ENCODE assay signal across 10 mouse cellular contexts in the genomic region with DNA sequence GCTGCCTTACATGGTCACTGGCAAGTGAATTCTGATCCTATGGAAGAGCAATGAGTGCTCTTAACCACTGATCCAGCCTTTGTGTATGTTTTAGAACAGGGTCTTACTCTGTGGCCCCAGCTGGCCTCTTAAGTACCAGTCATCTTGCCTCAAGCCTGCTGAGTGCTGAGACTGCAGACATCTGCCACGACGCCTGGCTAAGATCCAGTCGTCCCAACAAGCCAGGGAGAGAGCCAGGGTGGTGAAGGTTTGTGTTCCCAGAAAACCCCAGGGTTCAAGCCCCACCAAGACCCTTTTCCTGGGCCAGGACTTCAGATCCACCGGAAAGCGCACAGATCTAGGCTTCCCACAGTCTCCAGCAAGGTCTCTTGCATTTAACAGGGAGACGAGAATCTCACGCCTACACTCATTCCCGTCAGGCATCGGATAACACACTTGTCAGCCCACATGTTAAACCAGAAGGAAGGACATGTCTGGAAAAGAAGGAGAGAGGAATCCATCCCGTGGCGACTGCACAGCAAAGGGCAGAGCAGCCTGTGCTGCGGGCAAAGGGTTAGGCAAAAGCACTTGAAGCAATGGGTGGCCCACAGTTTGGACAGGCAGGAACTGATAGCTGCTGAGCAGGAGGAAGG. TPM values are rescaled to one million over a fixed set of nuclear protein-coding genes. Genes with fewer than 3 reads are reported as not detected.
DNase-seq lines count a peak whose midpoint lies in the region; ATAC-seq lines count a peak whose summit lies in the region.
"Had no signal": no experiment of that assay in that cellular context is flagged by ENCODE, and none has a peak within 500 bp of the region (broad histone marks: within the 10 kb centered on the region; RNA-seq: fewer than 3 reads in every experiment).

No protein-coding gene starts in this region.

- 30% methylated on average over 12 of the region's 12 CpGs for WGBS in heart, embryonic 16.5 days
- 52% methylated on average over 12 of the region's 12 CpGs for WGBS in hindbrain, embryonic 13.5 days

- DNase-seq in heart, postnatal 36 days: no peak
- peak; percentile 49 for DNase-seq in right cerebral cortex, adult 18-20 months
- no peak for DNase-seq in right cerebral cortex, postnatal 36 days (ENCODE audit: low spot score in 2 of 2)
- DNase-seq in urinary bladder, adult 18-20 months (ENCODE audit: low spot score in 2 of 2): no peak
- DNase-seq in adrenal gland, postnatal 25 days: no peak
- DNase-seq in adrenal gland, adult 18-20 months (ENCODE audit: low spot score in 2 of 2): no peak
- DNase-seq: liver, embryonic 13.5 days; right cerebral cortex, postnatal 14 days had no signal

- intact Hi-C loops in heart, postnatal 36 days (cut with DNase I): loop anchor here (2.0 kb wide), 1 partner anchor 20 kb away; the partner anchor contains the start of gene Mrc2

- no peak for ATAC-seq in heart, embryonic 16.5 days (replicated peaks; ENCODE audit: extremely low read depth, insufficient read depth, low FRiP score)
- ATAC-seq in hindbrain, embryonic 13.5 days (ENCODE audit: low FRiP score): no peak

- no peak overlapping the region for H3K4me2 ChIP-seq in heart, embryonic 16.5 days (ENCODE audit: low read depth, low read length)
- no peak overlapping the region for H3K4me2 ChIP-seq in hindbrain, embryonic 13.5 days

- peak overlapping the region; percentile 66 for H3K27ac ChIP-seq in heart, embryonic 16.5 days (ENCODE audit: low read length)
- H3K27ac ChIP-seq in hindbrain, embryonic 13.5 days: 0 out of 2 replicates have a peak overlapping the region, but pooled peaks have one; percentile 52
- H3K27ac ChIP-seq: liver, embryonic 13.5 days had no signal

- H3K4me1 ChIP-seq in heart, embryonic 16.5 days (ENCODE audit: control insufficient read depth, insufficient read depth, low read length): peaks cover 34% of the 10 kb centered on the region
- peaks cover 47% of the 10 kb centered on the region for H3K4me1 ChIP-seq in hindbrain, embryonic 13.5 days (replicated peaks)

- H3K9ac ChIP-seq in heart, embryonic 16.5 days (ENCODE audit: low read length): peak overlapping the region; percentile 33; the same call in 1 of the 2 replicates
- H3K9ac ChIP-seq in hindbrain, embryonic 13.5 days: no peak overlapping the region
- H3K9ac ChIP-seq: liver, embryonic 13.5 days had no signal

- no peak overlapping the region for H3K4me3 ChIP-seq in heart, embryonic 16.5 days (ENCODE audit: low read length)
- H3K4me3 ChIP-seq in hindbrain, embryonic 13.5 days: no peak overlapping the region
- H3K4me3 ChIP-seq: liver, embryonic 13.5 days had no signal

- H3K9me3 ChIP-seq in heart, embryonic 16.5 days (replicated peaks; ENCODE audit: control insufficient read depth, low read length): no peaks in the 10 kb centered on the region
- H3K9me3 ChIP-seq in hindbrain, embryonic 13.5 days: no peaks in the 10 kb centered on the region
- H3K9me3 ChIP-seq: liver, embryonic 13.5 days had no signal

- no peaks in the 10 kb centered on the region for H3K36me3 ChIP-seq in heart, embryonic 16.5 days (ENCODE audit: control insufficient read depth, insufficient read depth)
- no peaks in the 10 kb centered on the region for H3K36me3 ChIP-seq in hindbrain, embryonic 13.5 days
- H3K36me3 ChIP-seq: liver, embryonic 13.5 days had no signal

- no peaks in the 10 kb centered on the region for H3K27me3 ChIP-seq in heart, embryonic 16.5 days (ENCODE audit: control insufficient read depth, insufficient read depth, low read length)
- H3K27me3 ChIP-seq in hindbrain, embryonic 13.5 days: no peaks in the 10 kb centered on the region
- H3K27me3 ChIP-seq: liver, embryonic 13.5 days had no signal

RNA-seq across cellular contexts. Expression of gene Mrc2, which starts 20.0 kb away (rescaled TPM):
- polyA plus RNA-seq in heart, embryonic 16.5 days (2015; fragmentation: Nextera tagmentation; extraction: Ambion mirVana): 6.4 and 9.9 TPM in 2 replicates
- 10 to 100 TPM; 18.4 to 20.3 TPM for total RNA-seq in heart, postnatal 36 days (2021)
- 5.3 and 5.5 TPM in 2 replicates for polyA plus RNA-seq in hindbrain, embryonic 13.5 days (2015; fragmentation: Nextera tagmentation; extraction: Ambion mirVana)
- total RNA-seq in adrenal gland, postnatal 25 days (2021): 21.3 and 21.7 TPM in 2 replicates
- total RNA-seq in adrenal gland, adult 18-20 months (2021): 10 to 100 TPM; 15.2 to 18.3 TPM
